Mouse (Mus musculus): Measurements from ENCODE around the gene Olfr373. TPM values are rescaled to one million over a fixed set of nuclear protein-coding genes. Genes with fewer than 3 reads are reported as not detected.
"Not testable (repeated sequence)": the region's sequence is repeated elsewhere in the genome, so short reads cannot be mapped to it uniquely, and the experiment has no call there.

The Olfr373 gene
- polyA plus RNA-seq (2012; fragmentation: generic; extraction: Trizol) = not detected
- long read RNA-seq, experiment 1 = 0 reads
- long read RNA-seq, experiment 2 = 0 reads

- H3K36me3 ChIP-seq (ENCODE audit: control insufficient read depth, insufficient read depth); H3K79me3 ChIP-seq (ENCODE audit: low read depth); H3K4me3 ChIP-seq (ENCODE audit: insufficient read depth, poor library complexity, severe bottlenecking); H3K27me3 ChIP-seq (ENCODE audit: control insufficient read depth, insufficient read depth, insufficient read length); H3K79me2 ChIP-seq (ENCODE audit: control insufficient read depth, insufficient read depth); H3ac ChIP-seq (ENCODE audit: control insufficient read depth, insufficient read length, low read depth): not testable (repeated sequence)
Observed at GRCm38 (mm10) chr8:72082877-72083276, at the start of gene Olfr373. Gene Olfr373 (plus strand): TSS chr8:72083177.

GRCm38 (mm10) chr8:72040918-72041317 is 42.1 kb upstream of the Olfr373 start, which contains the start of gene Olfr372:
Gene Olfr372 (plus strand): TSS chr8:72041218.
- H3ac ChIP-seq (ENCODE audit: control insufficient read depth, insufficient read length, low read depth); H3K27me3 ChIP-seq (ENCODE audit: control insufficient read depth, insufficient read depth, insufficient read length); H3K79me2 ChIP-seq (ENCODE audit: control insufficient read depth, insufficient read depth); H3K4me3 ChIP-seq (ENCODE audit: insufficient read depth, poor library complexity, severe bottlenecking); H3K36me3 ChIP-seq (ENCODE audit: control insufficient read depth, insufficient read depth); H3K79me3 ChIP-seq (ENCODE audit: low read depth): not testable (repeated sequence)

- H3K79me2 ChIP-seq (ENCODE audit: control insufficient read depth, insufficient read depth) = no peaks in the 10 kb centered on the region
- no peak overlapping the region for H3K4me3 ChIP-seq (ENCODE audit: insufficient read depth, poor library complexity, severe bottlenecking)
- no peaks in the 10 kb centered on the region for H3K36me3 ChIP-seq (ENCODE audit: control insufficient read depth, insufficient read depth)
- no peaks in the 10 kb centered on the region for H3K27me3 ChIP-seq (ENCODE audit: control insufficient read depth, insufficient read depth, insufficient read length)
- no peaks in the 10 kb centered on the region for H3K79me3 ChIP-seq (ENCODE audit: low read depth)
- TF ChIP-seq FOSL1 (IDR thresholded peaks at IDR 0.05; ENCODE audit: insufficient read depth, low read length, poor library complexity, severe bottlenecking) = no peak
- TF ChIP-seq CEBPB (IDR thresholded peaks at IDR 0.05; ENCODE audit: low read depth) = no peak
- H3ac ChIP-seq (ENCODE audit: control insufficient read depth, insufficient read length, low read depth) = no peak overlapping the region
Observed at GRCm38 (mm10) chr8:72042493-72042892, 40.5 kb upstream of the Olfr373 start.

GRCm38 (mm10) chr8:72054633-72055032 is 28.3 kb upstream of the Olfr373 start:
- not testable (repeated sequence) for H3ac ChIP-seq (ENCODE audit: control insufficient read depth, insufficient read length, low read depth); H3K79me3 ChIP-seq (ENCODE audit: low read depth); H3K79me2 ChIP-seq (ENCODE audit: control insufficient read depth, insufficient read depth); H3K36me3 ChIP-seq (ENCODE audit: control insufficient read depth, insufficient read depth); H3K27me3 ChIP-seq (ENCODE audit: control insufficient read depth, insufficient read depth, insufficient read length); H3K4me3 ChIP-seq (ENCODE audit: insufficient read depth, poor library complexity, severe bottlenecking)

GRCm38 (mm10) chr8:72057643-72058042 is 25.3 kb upstream of the Olfr373 start:
- not testable (repeated sequence) for H3K79me2 ChIP-seq (ENCODE audit: control insufficient read depth, insufficient read depth); H3K27me3 ChIP-seq (ENCODE audit: control insufficient read depth, insufficient read depth, insufficient read length); H3K79me3 ChIP-seq (ENCODE audit: low read depth); H3K36me3 ChIP-seq (ENCODE audit: control insufficient read depth, insufficient read depth); H3ac ChIP-seq (ENCODE audit: control insufficient read depth, insufficient read length, low read depth); H3K4me3 ChIP-seq (ENCODE audit: insufficient read depth, poor library complexity, severe bottlenecking)

GRCm38 (mm10) chr8:72066819-72067399 is 16.1 kb upstream of the Olfr373 start:
- not testable (repeated sequence) for H3K27me3 ChIP-seq (ENCODE audit: control insufficient read depth, insufficient read depth, insufficient read length); H3K36me3 ChIP-seq (ENCODE audit: control insufficient read depth, insufficient read depth); H3K79me3 ChIP-seq (ENCODE audit: low read depth); H3ac ChIP-seq (ENCODE audit: control insufficient read depth, insufficient read length, low read depth); H3K79me2 ChIP-seq (ENCODE audit: control insufficient read depth, insufficient read depth); H3K4me3 ChIP-seq (ENCODE audit: insufficient read depth, poor library complexity, severe bottlenecking)

- Histone ChIP-seq H3ac (ENCODE audit: control insufficient read depth, insufficient read length, low read depth) (no peak overlapping the region), H3K79me2 (ENCODE audit: control insufficient read depth, insufficient read depth) (no peaks in the 10 kb centered on the region), H3K36me3 (ENCODE audit: control insufficient read depth, insufficient read depth) (no peaks in the 10 kb centered on the region), H3K27me3 (ENCODE audit: control insufficient read depth, insufficient read depth, insufficient read length) (no peaks in the 10 kb centered on the region), H3K4me3 (ENCODE audit: insufficient read depth, poor library complexity, severe bottlenecking) (no peak overlapping the region), H3K79me3 (ENCODE audit: low read depth) (no peaks in the 10 kb centered on the region)
- no peak for TF ChIP-seq CTCF (IDR thresholded peaks at IDR 0.05; ENCODE audit: control insufficient read depth, insufficient read depth, insufficient read length)
- TF ChIP-seq FOSL1 (IDR thresholded peaks at IDR 0.05; ENCODE audit: insufficient read depth, low read length, poor library complexity, severe bottlenecking) = no peak
- TF ChIP-seq CEBPB (IDR thresholded peaks at IDR 0.05; ENCODE audit: low read depth) = no peak
- TF ChIP-seq MYOG (IDR thresholded peaks at IDR 0.05; ENCODE audit: control insufficient read depth, extremely low read depth, insufficient read length) = no peak
- TF ChIP-seq MAX (IDR thresholded peaks at IDR 0.05) = no peak
- TF ChIP-seq USF1 (IDR thresholded peaks at IDR 0.05; ENCODE audit: low read depth) = no peak
- TF ChIP-seq MYOD1 (IDR thresholded peaks at IDR 0.05; ENCODE audit: control insufficient read depth, insufficient read length, low read depth) = no peak
Observed at GRCm38 (mm10) chr8:72084744-72085143, 1.8 kb downstream of the Olfr373 start.

GRCm38 (mm10) chr8:72087611-72088010 is 4.6 kb downstream of the Olfr373 start:
- H3K79me2 ChIP-seq (ENCODE audit: control insufficient read depth, insufficient read depth); H3K36me3 ChIP-seq (ENCODE audit: control insufficient read depth, insufficient read depth); H3ac ChIP-seq (ENCODE audit: control insufficient read depth, insufficient read length, low read depth); H3K27me3 ChIP-seq (ENCODE audit: control insufficient read depth, insufficient read depth, insufficient read length); H3K79me3 ChIP-seq (ENCODE audit: low read depth); H3K4me3 ChIP-seq (ENCODE audit: insufficient read depth, poor library complexity, severe bottlenecking): not testable (repeated sequence)

GRCm38 (mm10) chr8:72096721-72097120 is 13.7 kb downstream of the Olfr373 start:
- not testable (repeated sequence) for H3ac ChIP-seq (ENCODE audit: control insufficient read depth, insufficient read length, low read depth); H3K36me3 ChIP-seq (ENCODE audit: control insufficient read depth, insufficient read depth); H3K4me3 ChIP-seq (ENCODE audit: insufficient read depth, poor library complexity, severe bottlenecking); H3K79me3 ChIP-seq (ENCODE audit: low read depth); H3K79me2 ChIP-seq (ENCODE audit: control insufficient read depth, insufficient read depth); H3K27me3 ChIP-seq (ENCODE audit: control insufficient read depth, insufficient read depth, insufficient read length)

GRCm38 (mm10) chr8:72099377-72100103 is 16.6 kb downstream of the Olfr373 start:
- H3K36me3 ChIP-seq (ENCODE audit: control insufficient read depth, insufficient read depth); H3ac ChIP-seq (ENCODE audit: control insufficient read depth, insufficient read length, low read depth); H3K79me3 ChIP-seq (ENCODE audit: low read depth); H3K4me3 ChIP-seq (ENCODE audit: insufficient read depth, poor library complexity, severe bottlenecking); H3K79me2 ChIP-seq (ENCODE audit: control insufficient read depth, insufficient read depth); H3K27me3 ChIP-seq (ENCODE audit: control insufficient read depth, insufficient read depth, insufficient read length): not testable (repeated sequence)

All from C2C12 (cell line).